Mouse (Mus musculus) layer of hippocampus, postnatal 10 days (tissue): ENCODE measurements at regions not wholly inside any gene's neighbourhood (a gene's known extent, or its start where the extent isn't known, plus 50 kb on each side); places are given as distances from the start of the nearest gene placed in this dataset.

ENCODE experiments used
- DNase-seq, 2 experiments: peaks; one replicate each; pipeline ENCODE4 v3.0.0; 2021; ENCODE audit warnings: low spot score in 2 of 2

- DNase-seq = no peak
Measured at GRCm38 (mm10) chr12:16270876-16271275, 339.9 kb downstream of the Lpin1 start.

DNA sequence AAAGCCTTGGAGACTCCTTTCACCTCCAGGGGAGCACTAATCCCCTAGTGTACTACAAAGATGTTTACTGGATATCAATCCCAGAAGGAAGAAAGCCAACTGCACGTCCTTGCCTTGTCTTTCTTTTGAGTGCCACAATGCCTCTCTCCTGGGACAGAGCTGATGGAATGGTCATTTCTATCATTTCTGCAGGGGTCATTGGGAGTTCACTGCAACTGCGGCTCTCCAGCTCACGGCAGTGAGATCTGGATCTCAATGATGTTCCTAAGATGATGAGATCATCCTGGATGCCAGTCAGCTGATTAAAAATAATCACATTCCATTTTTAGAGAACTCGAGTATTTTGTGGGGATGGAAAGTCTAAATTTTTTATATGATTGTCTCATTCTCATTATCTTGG is 341.1 kb downstream of the Lpin1 start:
- DNase-seq = no peak

GRCm38 (mm10) chr12:16268621-16269165 is 342.1 kb downstream of the Lpin1 start:
- DNase-seq = no peak

DNA sequence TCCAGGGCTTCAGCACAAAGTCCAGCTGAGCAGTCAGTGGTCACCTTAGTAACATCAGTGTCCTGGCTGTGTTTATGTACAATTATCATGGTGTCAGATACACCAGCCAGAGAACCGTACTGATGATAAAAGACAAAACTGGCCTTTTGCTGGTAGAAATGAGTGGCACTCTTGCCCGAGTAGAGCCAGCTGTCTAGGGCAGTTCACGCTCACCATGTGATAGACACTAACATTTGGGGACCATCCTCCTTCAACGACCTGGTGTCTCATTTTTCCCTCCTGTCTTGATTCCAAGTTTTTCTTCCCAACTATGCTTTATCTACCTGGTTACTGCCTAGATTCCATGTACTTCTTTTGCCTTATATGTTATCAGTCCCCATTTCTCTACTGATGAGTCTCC is 349.3 kb downstream of the Lpin1 start:
- no peak for DNase-seq

- DNase-seq = peak in 1 of 2 experiments; percentile 14
Measured at GRCm38 (mm10) chr12:16260981-16261380, 349.8 kb downstream of the Lpin1 start.

DNA sequence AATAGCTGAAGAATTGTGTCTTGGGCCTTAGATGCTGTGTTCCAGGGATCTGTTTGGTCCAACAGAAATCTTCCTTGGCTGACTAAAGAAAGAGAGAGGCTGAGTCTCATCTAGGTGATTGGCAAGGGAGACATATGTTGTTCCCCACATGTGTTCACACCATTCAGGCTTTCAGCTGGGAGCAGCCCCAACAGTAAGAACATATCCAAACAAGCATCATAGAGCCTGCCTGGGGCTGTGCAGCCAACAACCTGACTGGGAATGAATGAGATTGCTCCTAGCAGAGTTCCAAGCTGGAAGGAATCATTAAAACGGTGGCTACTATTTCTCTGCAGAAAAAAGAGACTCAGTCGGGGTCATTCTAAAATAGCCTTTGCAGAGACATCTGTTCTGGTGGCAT is 350.3 kb downstream of the Lpin1 start:
- DNase-seq = peak in 1 of 2 experiments; percentile 18

GRCm38 (mm10) chr12:16250621-16251020 is 360.1 kb downstream of the Lpin1 start:
- DNase-seq = no peak

DNA sequence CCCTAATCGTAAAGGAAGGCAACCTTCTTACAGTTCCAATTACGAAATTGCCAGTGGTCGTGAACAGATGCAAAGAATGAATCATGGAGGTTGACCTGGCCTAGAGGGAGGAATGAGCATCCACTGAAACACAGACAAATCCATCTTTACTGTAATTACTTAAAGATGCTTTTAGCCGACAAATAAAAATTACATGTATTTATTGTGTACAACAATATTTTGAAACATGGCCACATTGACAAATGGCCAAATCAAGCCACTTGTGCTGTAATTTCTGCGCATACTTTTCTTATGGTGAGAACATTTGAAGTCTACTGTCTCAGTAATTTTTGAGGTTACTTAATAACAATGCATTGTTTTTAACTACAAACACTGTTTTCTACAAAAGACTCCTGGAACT is 360.7 kb downstream of the Lpin1 start:
- DNase-seq = no peak

- no peak for DNase-seq
Measured at GRCm38 (mm10) chr12:16239792-16240191, 371.0 kb downstream of the Lpin1 start.

GRCm38 (mm10) chr12:16237498-16237897 is 373.3 kb downstream of the Lpin1 start:
- DNase-seq = no peak

- no peak for DNase-seq
Measured at GRCm38 (mm10) chr12:16233559-16233958, 377.2 kb downstream of the Lpin1 start.

GRCm38 (mm10) chr12:16232828-16233227 is 377.9 kb downstream of the Lpin1 start:
- DNase-seq = no peak

DNA sequence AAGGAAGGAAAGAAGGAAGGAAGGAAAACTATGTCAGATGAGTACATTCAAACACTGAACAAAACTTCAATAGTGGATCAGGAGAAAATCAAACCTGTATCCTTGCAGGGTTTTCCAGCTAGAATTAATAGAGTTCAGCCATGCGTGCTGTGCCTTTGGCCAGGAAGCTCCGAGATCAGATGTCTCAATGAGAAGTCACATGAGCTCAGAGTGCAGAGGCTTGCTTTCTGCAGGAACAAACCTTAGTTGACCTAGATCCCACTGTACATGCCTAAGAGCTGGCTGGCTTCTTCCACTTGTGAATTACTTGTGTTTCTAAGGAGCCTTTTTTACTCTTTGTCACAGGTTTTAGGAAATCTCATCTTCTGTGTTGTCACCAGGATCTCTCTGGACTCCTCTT is 378.7 kb downstream of the Lpin1 start:
- no peak for DNase-seq

- no peak for DNase-seq
Measured at GRCm38 (mm10) chr12:16231093-16231492, 379.7 kb downstream of the Lpin1 start.

GRCm38 (mm10) chr12:16225428-16225827 is 385.3 kb downstream of the Lpin1 start:
- no peak for DNase-seq

DNA sequence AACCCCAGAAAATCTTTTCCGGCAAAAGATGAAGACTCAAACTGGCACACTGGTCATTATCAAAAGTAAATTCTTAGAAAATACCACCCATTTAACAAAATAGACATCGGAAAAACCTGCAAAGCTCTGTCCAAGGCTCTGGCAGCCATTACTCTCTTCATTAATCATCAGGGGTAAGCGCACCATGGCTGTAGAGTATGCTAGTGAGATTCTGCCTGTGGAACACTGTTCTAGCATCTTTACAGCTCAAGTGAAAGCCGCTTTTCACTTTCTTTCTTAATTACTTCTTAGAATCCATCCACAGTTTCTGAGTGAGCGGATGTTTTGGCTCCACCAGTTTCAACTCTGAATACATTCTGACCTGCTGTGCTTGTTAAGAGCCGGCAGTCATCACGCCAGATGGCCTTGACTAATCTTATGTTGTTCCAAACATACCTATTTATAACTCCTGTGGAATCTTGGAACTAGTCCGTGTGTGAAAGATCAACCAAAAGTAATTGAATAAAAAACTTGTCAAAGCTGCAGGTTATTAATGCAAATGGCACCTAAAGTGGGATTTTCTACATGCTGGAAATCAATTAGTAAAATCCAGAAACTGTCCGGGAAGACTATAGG is 387.8 kb downstream of the Lpin1 start:
- DNase-seq = no peak

GRCm38 (mm10) chr12:16222205-16222604 is 388.6 kb downstream of the Lpin1 start:
- no peak for DNase-seq

- DNase-seq = no peak
Measured at GRCm38 (mm10) chr12:16221142-16221541, 389.6 kb downstream of the Lpin1 start.

- no peak for DNase-seq
Measured at GRCm38 (mm10) chr12:16220561-16220960, 390.2 kb downstream of the Lpin1 start.

DNA sequence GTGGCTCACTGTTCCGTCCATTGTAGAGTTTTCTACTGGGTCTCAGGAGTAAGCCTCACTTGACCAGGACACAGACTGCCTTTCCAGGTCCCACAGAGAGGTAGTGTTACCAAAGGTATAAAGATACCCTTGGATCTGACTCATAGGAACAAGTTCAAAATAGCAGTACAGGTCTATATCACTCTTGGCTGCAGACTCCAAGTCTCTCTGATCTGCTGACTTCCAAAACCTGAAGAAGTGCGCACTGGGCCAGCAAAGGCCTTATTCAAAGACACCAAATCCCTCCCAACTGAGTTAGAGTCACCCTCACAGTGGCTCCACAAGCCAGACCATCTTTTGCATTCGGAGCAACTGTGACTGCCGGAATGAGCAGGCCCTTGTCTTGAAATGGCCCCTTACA is 391.9 kb downstream of the Lpin1 start:
- no peak for DNase-seq

GRCm38 (mm10) chr12:16210553-16210952 is 393.8 kb upstream of the Trib2 start:
- DNase-seq = no peak

GRCm38 (mm10) chr12:16210111-16210510 is 393.4 kb upstream of the Trib2 start:
- no peak for DNase-seq

- DNase-seq = no peak
Measured at GRCm38 (mm10) chr12:16204941-16205340, 388.2 kb upstream of the Trib2 start.
